ENCODE assay signal across 16 mouse cellular contexts in the genomic region with DNA sequence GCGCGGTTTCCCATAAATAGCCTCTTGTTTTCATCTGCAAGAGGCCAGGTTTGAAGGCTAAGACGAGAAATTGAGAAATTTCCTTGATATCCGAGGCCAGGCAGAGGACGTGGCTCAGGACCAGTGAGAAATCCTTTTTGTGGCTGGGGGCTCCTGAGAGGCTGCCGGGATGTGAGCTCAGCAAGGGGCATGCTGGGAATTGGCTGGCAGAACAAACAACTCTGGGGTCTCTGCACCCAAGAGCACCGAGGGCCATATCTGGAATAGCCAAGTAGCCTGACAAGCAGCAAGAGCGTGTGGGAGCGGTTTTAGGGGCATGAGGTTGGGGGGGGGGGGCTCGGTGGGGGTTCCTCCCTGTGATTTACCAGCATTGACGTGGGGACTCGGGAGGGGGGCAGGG.
DNase-seq lines count a peak whose midpoint lies in the region; ATAC-seq and TF ChIP-seq lines count a peak whose summit lies in the region.
"Had no signal": no experiment of that assay in that cellular context is flagged by ENCODE, and none has a peak within 500 bp of the region (broad histone marks: within the 10 kb centered on the region; RNA-seq: fewer than 3 reads in every experiment).

No protein-coding gene starts in this region.

- no peak overlapping the region for H3K9ac ChIP-seq in heart, embryonic 12.5 days
- H3K9ac ChIP-seq in neural tube, embryonic 12.5 days, result no peak overlapping the region
- no peak overlapping the region for H3K9ac ChIP-seq in intestine, postnatal 0 days (ENCODE audit: low read depth, low read length)
- H3K9ac ChIP-seq: liver, embryonic 12.5 days had no signal

- no peak overlapping the region for H3K4me3 ChIP-seq in heart, embryonic 12.5 days
- no peak overlapping the region for H3K4me3 ChIP-seq in neural tube, embryonic 12.5 days
- no peak overlapping the region for H3K4me3 ChIP-seq in intestine, postnatal 0 days (ENCODE audit: low read depth, low read length)
- H3K4me3 ChIP-seq: heart, adult 2 months; liver, embryonic 12.5 days had no signal

- WGBS in heart, embryonic 12.5 days, result 55% methylated on average over 12 of the region's 12 CpGs
- 35% methylated on average over 12 of the region's 12 CpGs for WGBS in neural tube, embryonic 12.5 days
- 64% methylated on average over 12 of the region's 12 CpGs for WGBS in intestine, postnatal 0 days

- H3K27me3 ChIP-seq in heart, embryonic 12.5 days (replicated peaks), result no peaks in the 10 kb centered on the region
- no peaks in the 10 kb centered on the region for H3K27me3 ChIP-seq in neural tube, embryonic 12.5 days (replicated peaks)
- no peaks in the 10 kb centered on the region for H3K27me3 ChIP-seq in intestine, postnatal 0 days (replicated peaks; ENCODE audit: control insufficient read depth, insufficient read depth, low read length)
- H3K27me3 ChIP-seq: liver, embryonic 12.5 days had no signal

- H3K36me3 ChIP-seq in heart, embryonic 12.5 days, result no peaks in the 10 kb centered on the region
- no peaks in the 10 kb centered on the region for H3K36me3 ChIP-seq in neural tube, embryonic 12.5 days
- H3K36me3 ChIP-seq in intestine, postnatal 0 days (ENCODE audit: control insufficient read depth, insufficient read depth), result no peaks in the 10 kb centered on the region
- H3K36me3 ChIP-seq: liver, embryonic 12.5 days had no signal

- H3K4me1 ChIP-seq in heart, embryonic 12.5 days (replicated peaks), result peaks cover 20% of the 10 kb centered on the region; the same call in 1 of the 2 replicates
- peaks cover 14% of the 10 kb centered on the region for H3K4me1 ChIP-seq in neural tube, embryonic 12.5 days
- peaks cover 3% of the 10 kb centered on the region; the same call in 1 of the 2 replicates for H3K4me1 ChIP-seq in intestine, postnatal 0 days (replicated peaks; ENCODE audit: control insufficient read depth, insufficient read depth, low read length)

- H3K4me2 ChIP-seq in heart, embryonic 12.5 days, result peak overlapping the region; percentile 0; the same call in 1 of the 2 replicates
- peak overlapping the region; percentile 18; the same call in 1 of the 2 replicates for H3K4me2 ChIP-seq in neural tube, embryonic 12.5 days (replicated peaks)
- no peak overlapping the region for H3K4me2 ChIP-seq in intestine, postnatal 0 days (replicated peaks; ENCODE audit: low read depth)
- H3K4me2 ChIP-seq: liver, embryonic 12.5 days had no signal

- no peak for ATAC-seq in heart, embryonic 12.5 days (ENCODE audit: insufficient number of reproducible peaks, low FRiP score)
- ATAC-seq in neural tube, embryonic 12.5 days (ENCODE audit: low FRiP score, low read depth), result no peak
- ATAC-seq in intestine, postnatal 0 days, result peak; percentile 17; the same call in 1 of the 2 replicates
- ATAC-seq: activated CD4-positive, CD25-positive, alpha-beta regulatory T cell, adult 4 months; hindbrain, postnatal 0 days; liver, embryonic 12.5 days had no signal

- TF ChIP-seq CTCF in intestine, postnatal 0 days (IDR thresholded peaks at IDR 0.05; ENCODE audit: low read depth), result no peak

- 0 out of 2 replicates have a peak overlapping the region, but pooled peaks have one; percentile 7 for H3K27ac ChIP-seq in heart, embryonic 12.5 days (ENCODE audit: poor library complexity, severe bottlenecking)
- no peak overlapping the region for H3K27ac ChIP-seq in neural tube, embryonic 12.5 days
- no peak overlapping the region for H3K27ac ChIP-seq in intestine, postnatal 0 days (ENCODE audit: low read depth, low read length)
- H3K27ac ChIP-seq: heart, adult 2 months; hindbrain, postnatal 0 days; liver, embryonic 12.5 days had no signal

- DNase-seq in heart, postnatal 4 days, result no peak
- no peak for DNase-seq in neural tube, embryonic 10.5 days (ENCODE audit: extremely low spot score, low spot score)
- DNase-seq in yolk sac, embryonic 10.5 days (ENCODE audit: low spot score), result no peak
- no peak for DNase-seq in MN1 (ENCODE audit: low spot score)
- DNase-seq: cerebellum, adult 2 months; heart, adult 2 months; kidney, postnatal 36 days; layer of hippocampus, postnatal 36 days; lung, postnatal 36 days; right cerebral cortex, postnatal 14 days had no signal

- H3K9me3 ChIP-seq in heart, embryonic 12.5 days (replicated peaks), result 0 out of 2 replicates have a peak, but pooled peaks cover 5% of the 10 kb centered on the region
- H3K9me3 ChIP-seq in neural tube, embryonic 12.5 days, result no peaks in the 10 kb centered on the region
- no peaks in the 10 kb centered on the region for H3K9me3 ChIP-seq in intestine, postnatal 0 days (ENCODE audit: control insufficient read depth)
- H3K9me3 ChIP-seq: liver, embryonic 12.5 days had no signal
